17 mouse cellular contexts compared by ENCODE assay signal in genomic region chr10:13109781-13110180, GRCm38 (mm10). TPM values are rescaled to one million over a fixed set of nuclear protein-coding genes. Genes with fewer than 3 reads are reported as not detected.
DNase-seq lines count a peak whose midpoint lies in the region; ATAC-seq and TF ChIP-seq lines count a peak whose summit lies in the region.
"Had no signal": no experiment of that assay in that cellular context is flagged by ENCODE, and none has a peak within 500 bp of the region (broad histone marks: within the 10 kb centered on the region; RNA-seq: fewer than 3 reads in every experiment).

No protein-coding gene starts in this region.

- 33% methylated on average over 1 of the region's 1 CpGs for WGBS in heart, embryonic 14.5 days
- WGBS in kidney, postnatal 0 days = 45% methylated on average over 1 of the region's 1 CpGs
- WGBS in forebrain, embryonic 13.5 days = 50% methylated on average over 1 of the region's 1 CpGs
- 65% methylated on average over 1 of the region's 1 CpGs for WGBS in midbrain, embryonic 13.5 days

- peak; percentile 41; the same call in 1 of the 2 replicates for ATAC-seq in heart, embryonic 14.5 days (ENCODE audit: insufficient number of reproducible peaks, insufficient read depth, low FRiP score, low read depth)
- peak; percentile 71 for ATAC-seq in kidney, postnatal 0 days (replicated peaks; ENCODE audit: low FRiP score, low read depth)
- ATAC-seq in forebrain, embryonic 13.5 days = no peak
- no peak for ATAC-seq in midbrain, embryonic 13.5 days
- ATAC-seq: hindbrain, embryonic 16.5 days had no signal

- H3K9me3 ChIP-seq in heart, embryonic 14.5 days (ENCODE audit: control insufficient read depth, low read length) = no peaks in the 10 kb centered on the region
- no peaks in the 10 kb centered on the region for H3K9me3 ChIP-seq in kidney, postnatal 0 days (replicated peaks; ENCODE audit: low read length)
- no peaks in the 10 kb centered on the region for H3K9me3 ChIP-seq in forebrain, embryonic 13.5 days (replicated peaks)
- no peaks in the 10 kb centered on the region for H3K9me3 ChIP-seq in midbrain, embryonic 13.5 days
- H3K9me3 ChIP-seq: embryonic facial prominence, embryonic 15.5 days had no signal

- TF ChIP-seq CTCF in kidney, postnatal 0 days (IDR thresholded peaks at IDR 0.05; ENCODE audit: low read depth) = no peak

- DNase-seq in heart, adult 18-20 months = no peak
- DNase-seq in kidney, postnatal 0 days (ENCODE audit: low spot score) = no peak
- DNase-seq in kidney, adult 8-10 months = no peak
- DNase-seq in layer of hippocampus, adult 9-11 months = no peak
- DNase-seq: adrenal gland, postnatal 10 days; cerebellum, adult 2 months; gastrocnemius, postnatal 25 days; kidney, postnatal 25 days; lung, embryonic 14.5 days; thymus, adult 18-20 months had no signal

- peaks cover 18 to 61% of the 10 kb centered on the region in 2 experiments for H3K4me1 ChIP-seq in heart, embryonic 14.5 days (ENCODE audit: control insufficient read depth in 2 of 2, insufficient read depth in 2 of 2, low read length in 2 of 2)
- peaks cover 9% of the 10 kb centered on the region for H3K4me1 ChIP-seq in kidney, postnatal 0 days (replicated peaks; ENCODE audit: insufficient read depth, low read length)
- peaks cover 76% of the 10 kb centered on the region for H3K4me1 ChIP-seq in forebrain, embryonic 13.5 days
- peaks cover 76% of the 10 kb centered on the region for H3K4me1 ChIP-seq in midbrain, embryonic 13.5 days (replicated peaks)

- peak overlapping the region; percentile 0; the same call in 1 of the 2 replicates for H3K9ac ChIP-seq in heart, embryonic 14.5 days (ENCODE audit: low read length)
- H3K9ac ChIP-seq in kidney, postnatal 0 days (ENCODE audit: low read depth, low read length) = no peak overlapping the region
- no peak overlapping the region for H3K9ac ChIP-seq in forebrain, embryonic 13.5 days
- no peak overlapping the region for H3K9ac ChIP-seq in midbrain, embryonic 13.5 days (replicated peaks)
- H3K9ac ChIP-seq: embryonic facial prominence, embryonic 15.5 days; lung, embryonic 14.5 days had no signal

- H3K36me3 ChIP-seq in heart, embryonic 14.5 days (ENCODE audit: control insufficient read depth, insufficient read depth, low read length) = peaks cover 56% of the 10 kb centered on the region
- H3K36me3 ChIP-seq in kidney, postnatal 0 days (ENCODE audit: insufficient read depth, low read length) = 0 out of 2 replicates have a peak, but pooled peaks cover 1% of the 10 kb centered on the region
- peaks cover 12% of the 10 kb centered on the region for H3K36me3 ChIP-seq in forebrain, embryonic 13.5 days (ENCODE audit: poor library complexity, severe bottlenecking)
- H3K36me3 ChIP-seq in midbrain, embryonic 13.5 days = no peaks in the 10 kb centered on the region

- H3K4me2 ChIP-seq in heart, embryonic 14.5 days (ENCODE audit: low read length) = no peak overlapping the region
- H3K4me2 ChIP-seq in kidney, postnatal 0 days (ENCODE audit: low read length) = no peak overlapping the region
- no peak overlapping the region for H3K4me2 ChIP-seq in forebrain, embryonic 13.5 days
- no peak overlapping the region for H3K4me2 ChIP-seq in midbrain, embryonic 13.5 days (replicated peaks)
- H3K4me2 ChIP-seq: embryonic facial prominence, embryonic 15.5 days; lung, embryonic 14.5 days had no signal

- H3K27me3 ChIP-seq in heart, embryonic 14.5 days (ENCODE audit: control insufficient read depth, insufficient read depth, low read length) = no peaks in the 10 kb centered on the region
- no peaks in the 10 kb centered on the region for H3K27me3 ChIP-seq in kidney, postnatal 0 days (ENCODE audit: insufficient read depth, low read length)
- H3K27me3 ChIP-seq in forebrain, embryonic 13.5 days = no peaks in the 10 kb centered on the region
- H3K27me3 ChIP-seq in midbrain, embryonic 13.5 days = no peaks in the 10 kb centered on the region
- H3K27me3 ChIP-seq: embryonic facial prominence, embryonic 15.5 days had no signal

- no peak overlapping the region for H3K4me3 ChIP-seq in heart, embryonic 14.5 days (ENCODE audit: control insufficient read depth in 1 of 2, insufficient read depth in 1 of 2, low read depth in 1 of 2, low read length in 2 of 2)
- H3K4me3 ChIP-seq in kidney, postnatal 0 days (replicated peaks; ENCODE audit: low read depth, low read length) = no peak overlapping the region
- no peak overlapping the region for H3K4me3 ChIP-seq in forebrain, embryonic 13.5 days
- no peak overlapping the region for H3K4me3 ChIP-seq in midbrain, embryonic 13.5 days (replicated peaks)
- H3K4me3 ChIP-seq: embryonic facial prominence, embryonic 15.5 days had no signal

- peak overlapping the region; percentile 61 to 83 for H3K27ac ChIP-seq in heart, embryonic 14.5 days (replicated peaks in 1 of 2; ENCODE audit: control insufficient read depth in 1 of 2, insufficient read depth in 1 of 2, low read depth in 2 of 2, low read length in 2 of 2)
- H3K27ac ChIP-seq in kidney, postnatal 0 days = no peak overlapping the region
- 0 out of 2 replicates have a peak overlapping the region, but pooled peaks have one; percentile 44 for H3K27ac ChIP-seq in forebrain, embryonic 13.5 days
- peak overlapping the region; percentile 27; the same call in 1 of the 2 replicates for H3K27ac ChIP-seq in midbrain, embryonic 13.5 days
- H3K27ac ChIP-seq: embryonic facial prominence, embryonic 15.5 days; macrophage had no signal

RNA-seq across cellular contexts. Expression of gene Plagl1, which starts 49.5 kb away (rescaled TPM):
- 279 and 282 TPM in 2 replicates for polyA plus RNA-seq in heart, embryonic 14.5 days (2014; fragmentation: Nextera tagmentation; extraction: Ambion mirVana)
- total RNA-seq in heart, adult 18-20 months (2021) = 1 to 10 TPM; 6.2 to 9.4 TPM
- polyA plus RNA-seq in kidney, postnatal 0 days (2015; fragmentation: Nextera tagmentation; extraction: Ambion mirVana) = 44.2 and 52.2 TPM in 2 replicates
- 58.0 and 67.0 TPM in 2 replicates for polyA plus RNA-seq in forebrain, embryonic 13.5 days (2015; fragmentation: Nextera tagmentation; extraction: Ambion mirVana)
- 47.0 and 52.0 TPM in 2 replicates for polyA plus RNA-seq in midbrain, embryonic 13.5 days (2015; fragmentation: Nextera tagmentation; extraction: Ambion mirVana)
- total RNA-seq: neutrophil, adult 5-6 weeks had no signal

Comparison
In these comparisons a context has a peak if more than half of its experiments do, and no peak if none do; other contexts are left out.
1. ATAC-seq: peak in heart, embryonic 14.5 days (single experiment) and kidney, postnatal 0 days (single experiment); none in forebrain, embryonic 13.5 days (single experiment) and midbrain, embryonic 13.5 days (single experiment).